Mouse (Mus musculus): ENCODE measurements around the gene Irx5.

The Irx5 gene

DNA sequence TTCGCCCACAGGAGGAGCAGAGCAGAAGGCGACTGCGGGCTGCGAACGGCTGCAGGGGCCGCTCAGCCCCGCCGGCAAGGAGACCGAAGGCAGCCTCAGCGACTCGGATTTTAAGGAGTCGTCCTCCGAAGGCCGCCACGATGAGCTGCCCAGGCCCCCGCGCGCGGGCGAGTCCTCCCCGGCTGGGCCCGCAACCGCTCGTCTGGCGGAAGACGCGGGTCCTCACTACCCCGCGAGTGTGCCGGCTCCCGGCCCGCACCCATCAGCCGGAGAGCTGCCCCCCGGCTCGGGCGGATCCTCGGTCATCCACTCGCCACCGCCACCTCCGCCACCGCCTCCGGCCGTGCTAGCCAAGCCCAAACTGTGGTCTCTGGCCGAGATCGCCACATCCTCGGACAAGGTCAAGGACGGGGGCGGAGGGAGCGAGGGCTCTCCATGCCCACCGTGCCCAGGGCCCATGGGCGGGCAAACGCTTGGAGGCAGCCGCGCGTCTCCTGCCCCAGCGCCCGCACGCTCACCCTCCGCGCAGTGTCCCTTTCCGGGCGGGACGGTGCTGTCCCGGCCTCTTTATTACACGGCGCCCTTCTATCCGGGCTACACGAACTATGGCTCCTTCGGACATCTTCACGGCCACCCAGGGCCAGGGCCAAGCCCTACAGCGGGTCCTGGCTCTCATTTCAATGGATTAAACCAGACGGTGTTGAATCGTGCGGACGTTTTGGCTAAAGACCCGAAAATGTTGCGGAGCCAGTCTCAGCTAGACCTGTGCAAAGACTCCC, 2.8 kb downstream of the Irx5 start:
- DNase-seq = peak; percentile 43

GRCm38 (mm10) chr8:92361546-92362351, 4.3 kb downstream of the Irx5 start:
- peak; percentile 69 for DNase-seq

GRCm38 (mm10) chr8:92362396-92363115, 5.1 kb downstream of the Irx5 start:
- DNase-seq = no peak

DNA sequence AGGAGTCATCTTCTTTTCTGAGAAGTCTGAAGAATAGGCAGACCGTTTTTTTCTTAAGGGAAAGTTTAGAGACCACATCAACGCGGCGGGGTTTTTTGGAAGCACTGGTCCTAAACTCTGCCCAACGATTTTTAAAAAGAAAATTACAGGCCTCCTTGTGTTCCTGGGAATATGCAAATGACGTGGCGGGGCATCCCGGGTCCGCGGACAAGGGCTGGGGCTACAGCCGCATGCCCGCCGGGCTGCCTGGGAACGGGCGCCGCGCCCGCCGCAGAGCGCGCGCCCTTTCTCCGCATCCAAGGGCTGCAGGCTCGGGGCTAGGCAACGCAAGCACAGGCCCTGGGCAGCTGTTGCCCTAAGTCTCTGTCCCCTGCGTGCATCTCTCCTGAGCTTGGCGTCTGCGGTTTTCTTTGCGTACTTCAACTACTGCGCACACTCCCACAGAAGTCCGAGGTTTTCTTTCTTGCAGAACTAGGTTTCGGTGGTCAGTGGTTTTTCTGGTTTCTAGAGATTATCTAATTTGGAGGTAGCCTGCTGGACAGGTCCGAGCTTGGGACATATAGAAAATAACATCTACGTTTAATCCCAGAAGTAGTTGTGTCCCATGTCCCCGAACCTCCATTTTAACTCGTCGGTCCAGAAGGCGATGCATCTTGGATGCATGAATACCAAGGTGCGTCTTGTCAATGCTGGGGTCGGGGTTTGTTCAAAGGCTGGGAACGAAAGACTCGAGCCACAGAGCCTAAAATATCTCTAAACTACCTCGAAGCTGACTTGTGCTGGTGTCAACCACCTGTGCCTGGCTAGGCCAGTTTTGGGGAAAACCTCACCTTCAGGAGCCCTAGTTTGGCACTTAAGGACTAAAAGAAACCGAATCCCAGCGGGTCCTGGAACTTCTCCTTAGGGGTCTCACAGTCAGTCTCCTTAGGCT, 6.1 kb downstream of the Irx5 start:
- DNase-seq = peak; percentile 27

DNA sequence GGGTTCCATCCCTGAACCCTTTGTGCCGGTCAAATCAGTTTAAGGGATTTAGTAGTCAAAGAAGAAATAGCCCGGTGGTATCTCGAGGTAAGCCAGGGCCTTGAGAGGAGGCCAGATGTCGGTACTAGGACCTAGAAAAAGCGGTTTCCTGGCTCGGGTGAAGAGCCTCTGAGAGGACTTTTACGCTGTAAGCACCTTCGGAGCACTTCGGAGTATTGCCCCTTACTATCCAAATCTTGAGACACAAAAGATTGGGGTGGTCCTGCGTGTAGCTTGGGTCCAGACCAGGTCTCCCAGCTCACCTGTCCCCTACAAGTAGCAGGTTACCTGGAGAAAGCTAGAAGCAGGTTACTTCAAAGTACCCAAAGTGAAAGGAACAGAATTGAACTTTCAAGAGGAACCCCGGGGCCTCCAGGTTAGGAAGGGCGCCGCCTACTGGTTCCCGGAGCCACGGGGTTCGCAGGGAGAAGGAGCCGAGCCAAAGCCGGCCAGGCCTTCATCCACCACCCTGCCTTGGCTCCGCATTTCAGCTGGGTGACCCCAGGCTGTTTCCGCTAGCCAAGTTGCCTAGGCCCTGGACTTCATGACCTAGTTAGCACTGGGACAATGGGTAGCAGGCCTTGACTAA, 6.8 kb downstream of the Irx5 start:
- peak; percentile 80 for DNase-seq

DNA sequence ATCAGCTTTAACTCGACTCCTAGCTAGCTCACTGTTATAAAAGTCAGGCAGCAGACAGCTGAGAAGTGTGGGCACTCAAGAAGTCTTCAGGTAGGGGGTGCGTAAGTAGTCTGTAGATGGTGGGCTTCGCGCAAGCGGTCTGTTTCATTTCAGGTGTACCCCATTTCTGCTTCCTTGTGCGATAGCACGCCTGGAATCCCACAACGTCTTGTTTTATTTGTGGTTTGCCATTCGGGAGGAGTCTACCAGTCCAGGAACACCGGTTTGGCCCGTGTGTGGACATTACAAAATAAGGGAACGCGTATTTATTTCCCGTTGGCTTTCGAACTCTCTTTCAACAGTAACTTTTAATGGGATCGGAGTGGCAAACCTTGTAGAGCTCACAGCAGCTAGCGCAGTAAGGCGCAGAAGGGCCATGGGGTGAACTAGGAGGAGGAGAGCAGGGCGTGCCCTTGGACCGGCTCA, 7.4 kb downstream of the Irx5 start:
- peak; percentile 10 for DNase-seq

DNA sequence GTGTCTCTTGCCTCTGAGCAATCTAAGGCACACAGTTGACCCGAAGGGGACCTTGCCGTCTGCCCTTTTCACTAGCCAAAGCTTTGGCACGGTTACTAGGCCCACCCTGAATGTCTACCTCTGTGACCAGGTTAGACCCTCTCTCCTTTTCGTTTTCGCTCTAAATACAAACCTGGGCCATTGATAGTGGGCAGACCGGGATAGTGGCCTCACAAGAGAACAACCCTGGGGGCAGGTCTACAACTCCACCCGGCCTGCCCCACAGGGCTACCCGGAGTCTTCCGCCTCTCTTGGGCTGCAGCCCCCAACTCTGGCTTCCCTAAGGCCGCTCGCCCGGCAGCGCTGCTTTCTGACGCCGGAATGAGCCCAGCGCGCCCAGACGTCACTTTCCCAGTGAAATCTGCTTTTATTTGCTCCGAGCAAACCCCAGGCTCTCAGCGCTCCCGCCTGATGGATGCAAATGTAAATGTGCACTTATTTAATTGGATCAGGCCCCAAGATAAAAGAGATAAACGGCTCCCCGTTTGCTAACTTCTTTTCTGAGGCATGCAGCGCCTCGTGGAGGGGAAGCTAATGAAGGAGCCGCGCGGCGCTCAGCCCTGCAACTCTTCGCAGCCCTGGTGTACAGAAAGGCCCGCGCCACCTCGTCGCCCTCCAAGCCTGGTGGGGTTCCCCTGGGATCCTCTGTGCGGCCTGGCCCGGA, 8.0 kb downstream of the Irx5 start:
- DNase-seq = peak; percentile 25

GRCm38 (mm10) chr8:92365944-92366735, 8.7 kb downstream of the Irx5 start:
- DNase-seq = no peak

DNA sequence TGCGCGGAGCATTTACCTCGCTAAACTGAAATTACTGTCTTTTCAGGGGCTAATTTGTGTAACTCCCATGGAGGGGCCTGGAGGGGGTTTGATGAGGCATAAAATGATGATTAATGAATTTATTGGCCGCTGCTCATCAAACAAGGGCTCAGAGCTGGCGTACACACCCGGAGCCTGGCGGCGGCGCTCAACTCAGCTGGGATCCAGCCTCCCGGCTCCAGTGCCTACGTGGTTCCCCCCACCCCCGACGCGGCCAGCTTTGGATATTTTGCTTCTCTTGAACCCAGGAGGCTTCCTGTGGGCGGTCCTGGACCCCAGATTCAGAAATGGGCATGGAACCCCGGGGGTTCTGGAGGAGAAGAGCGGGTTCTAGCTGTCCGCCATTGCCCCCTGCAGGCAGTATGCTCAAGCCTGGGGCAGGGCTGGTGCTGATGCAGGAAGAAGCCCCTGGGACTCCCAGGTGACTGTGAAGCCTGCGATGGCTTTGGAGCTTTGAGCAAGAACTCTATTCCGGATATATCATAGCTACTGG, 9.4 kb downstream of the Irx5 start:
- peak; percentile 56 for DNase-seq

DNA sequence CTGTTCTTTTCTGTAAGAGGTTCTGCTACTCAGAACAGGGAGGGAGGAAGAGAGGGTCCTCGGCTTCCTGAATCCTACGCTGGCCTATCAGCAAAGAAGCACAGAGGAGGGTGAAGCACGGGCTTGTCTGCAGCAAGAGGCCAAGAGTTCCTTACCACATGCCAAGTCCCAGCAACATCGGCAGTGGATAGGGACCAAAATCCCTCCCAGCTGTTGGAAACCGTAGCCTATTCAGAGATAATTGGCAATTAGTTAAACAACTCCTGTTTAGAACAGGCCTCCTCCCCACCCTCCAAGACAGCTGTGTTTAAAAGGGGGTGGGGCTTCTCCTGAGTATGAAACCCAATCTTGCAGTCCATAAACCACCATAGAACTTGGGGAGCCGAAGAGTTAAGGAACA, 22.1 kb downstream of the Irx5 start:
- no peak for DNase-seq

DNA sequence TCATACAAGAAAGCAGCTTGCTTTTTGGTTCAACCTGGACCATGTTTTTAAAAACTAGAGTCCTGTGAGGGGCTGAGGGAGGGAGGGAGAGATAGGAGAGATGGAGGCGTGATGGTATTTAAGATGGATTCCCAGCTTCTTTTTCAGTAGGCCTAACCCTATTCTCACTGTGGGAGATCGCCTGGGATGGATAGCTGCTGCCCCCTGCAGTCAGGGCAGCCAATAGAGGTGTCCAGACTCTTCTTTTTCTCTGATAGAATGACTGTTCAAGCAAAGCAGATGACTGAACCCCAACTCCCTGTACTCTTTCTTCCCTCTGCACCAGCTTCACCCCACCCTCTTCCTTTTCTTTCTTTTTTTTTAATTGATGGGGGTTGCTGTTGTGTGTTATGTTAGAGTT, 23.1 kb downstream of the Irx5 start:
- DNase-seq = peak; percentile 30

GRCm38 (mm10) chr8:92387893-92388292, 30.5 kb downstream of the Irx5 start:
- DNase-seq = no peak

DNA sequence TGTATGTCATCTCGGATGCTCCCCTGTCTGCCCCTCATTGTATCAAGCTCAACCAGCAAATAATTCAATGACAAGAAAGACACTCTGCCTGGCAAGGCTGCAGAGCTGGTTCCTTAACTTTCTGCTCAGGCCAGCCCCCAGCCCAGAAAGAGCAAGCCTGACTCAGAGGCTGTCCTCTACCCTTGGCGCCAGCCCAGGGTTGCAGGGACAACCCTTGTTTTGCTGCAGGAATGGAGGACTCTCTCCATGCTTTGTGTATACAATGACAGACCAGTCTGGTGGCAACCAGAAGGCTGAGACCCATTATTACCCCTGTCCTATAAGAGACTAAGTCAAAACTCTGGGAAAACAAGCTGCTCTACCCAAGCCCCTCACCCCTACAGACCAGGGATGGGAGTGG, 46.8 kb downstream of the Irx5 start:
- DNase-seq = no peak

GRCm38 (mm10) chr8:92408092-92408491, 50.7 kb downstream of the Irx5 start:
- no peak for DNase-seq

DNA sequence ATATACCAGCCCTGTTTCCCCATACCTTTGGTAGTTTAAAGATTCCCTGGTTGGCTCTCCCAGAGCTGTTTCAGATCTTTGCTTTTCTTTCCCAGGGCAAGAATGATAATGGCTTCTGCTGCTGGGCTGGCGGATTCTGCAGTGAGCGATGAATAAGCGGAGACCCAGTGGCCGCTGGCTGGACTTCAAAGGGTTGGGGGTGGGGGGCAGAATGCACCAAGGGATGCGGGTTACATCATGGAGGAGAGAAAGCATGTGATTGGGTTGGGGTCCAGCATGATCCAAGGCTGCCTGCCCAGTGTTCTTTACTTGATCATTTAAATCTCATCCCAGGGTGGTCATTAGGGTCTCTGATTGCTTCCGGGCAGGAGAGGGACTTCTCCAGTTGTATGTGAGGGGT, 56.2 kb downstream of the Irx5 start:
- no peak for DNase-seq

DNA sequence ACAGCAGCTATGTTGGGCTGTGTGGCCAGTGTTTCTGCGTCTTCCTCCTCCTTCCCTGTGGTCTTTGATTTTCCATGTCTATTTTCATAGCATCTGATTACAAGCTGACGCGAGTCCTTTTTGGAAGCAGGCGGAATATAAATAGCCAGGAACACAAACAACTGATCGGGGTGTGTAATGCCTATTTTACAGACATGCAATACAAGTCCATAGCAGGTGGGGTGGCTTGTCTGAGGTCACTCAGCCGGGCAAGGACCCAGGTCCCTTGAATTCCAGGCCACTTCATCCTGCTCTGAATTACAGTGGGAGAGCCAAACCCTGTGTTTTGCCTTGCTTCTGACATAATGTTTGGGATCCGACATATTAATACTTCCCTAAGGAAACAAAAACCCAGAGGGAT, 63.2 kb downstream of the Irx5 start:
- no peak for DNase-seq

All from kidney, postnatal 10 days (tissue).